Mouse (Mus musculus) MEL (cell line): ENCODE results near the gene Cnga3. TPM values are rescaled to one million over a fixed set of nuclear protein-coding genes. Genes with fewer than 3 reads are reported as not detected.

Experiments
- DNase-seq: peaks from one replicate; pipeline ENCODE4 v3.0.0; 2011; ENCODE audit warnings: low read depth, low spot score
- H3K27ac ChIP-seq: 2 replicates; pipeline ENCODE4 v1.5.1; 2012; ENCODE audit warnings: low read depth, mild to moderate bottlenecking, control low read depth, low read length, moderate library complexity; ENCODE audit not compliant: control insufficient read depth
- H3K27me3 ChIP-seq, 2 experiments: fragments of 150-350 bp in 1 of 2; sonication (generic) in 1 of 2; 2 replicates each; pipeline ENCODE4 v1.6.1; 2012; ENCODE audit warnings: low read length in 2 of 2, mild to moderate bottlenecking in 2 of 2, improper control_type of control experiment in 1 of 2, moderate library complexity in 1 of 2; ENCODE audit not compliant: insufficient read depth in 2 of 2, control insufficient read depth in 1 of 2
- H3K36me3 ChIP-seq, 2 experiments: 2 replicates each; pipeline ENCODE4 v1.6.1; 2012 to 2014; ENCODE audit warnings: low read length in 2 of 2, improper control_type of control experiment in 1 of 2, inconsistent platforms in 1 of 2, mild to moderate bottlenecking in 1 of 2; ENCODE audit not compliant: insufficient read depth in 2 of 2, control insufficient read depth in 1 of 2
- H3K4me1 ChIP-seq, 2 experiments: fragments of 150-350 bp in 1 of 2; sonication (generic) in 1 of 2; 2 replicates each; pipeline ENCODE4 v1.6.1; 2012; ENCODE audit warnings: low read length in 2 of 2, improper control_type of control experiment in 1 of 2, mild to moderate bottlenecking in 1 of 2; ENCODE audit not compliant: insufficient read depth in 2 of 2, control insufficient read depth in 1 of 2
- H3K4me3 ChIP-seq, 2 experiments: fragments of 150-350 bp in 1 of 2; sonication (generic) in 1 of 2; 2 replicates each; pipeline ENCODE4 v1.5.1; 2012; ENCODE audit warnings: low read depth in 2 of 2, low read length in 2 of 2, mild to moderate bottlenecking in 2 of 2, moderate library complexity in 2 of 2, control low read depth in 1 of 2, improper control_type of control experiment in 1 of 2; ENCODE audit not compliant: control insufficient read depth in 1 of 2, insufficient read depth in 1 of 2
- H3K79me2 ChIP-seq: 2 replicates; pipeline ENCODE4 v1.6.1; 2012; ENCODE audit warnings: mild to moderate bottlenecking, low read length, moderate library complexity; ENCODE audit not compliant: control insufficient read depth, poor library complexity, insufficient read depth
- H3K9ac ChIP-seq: 2 replicates; pipeline ENCODE4 v1.6.1; 2012; ENCODE audit warnings: low read depth, mild to moderate bottlenecking, control low read depth, low read length, moderate library complexity; ENCODE audit not compliant: control insufficient read depth, poor library complexity, severe bottlenecking
- H3K9me3 ChIP-seq: fragments of 150-350 bp; sonication (generic); replicated peaks from 2 replicates; pipeline ENCODE4 v1.6.1; 2012; ENCODE audit warnings: mild to moderate bottlenecking, low read length, improper control_type of control experiment, moderate library complexity; ENCODE audit not compliant: insufficient read depth
- CHD1 ChIP-seq: IDR thresholded peaks from 2 replicates; pipeline ENCODE4 v1.6.1; 2012; ENCODE audit warnings: low read depth, mild to moderate bottlenecking, inconsistent platforms, low read length, improper control_type of control experiment
- KAT2A ChIP-seq: conservative IDR thresholded peaks from 2 replicates; pipeline ENCODE4 v1.6.1; 2012; ENCODE audit warnings: low read depth, low read length, improper control_type of control experiment, inconsistent platforms
- MAX ChIP-seq: IDR thresholded peaks from 2 replicates; pipeline ENCODE4 v1.6.1; 2011; ENCODE audit warnings: low read length, improper control_type of control experiment
- MAZ ChIP-seq: IDR thresholded peaks from 2 replicates; pipeline ENCODE4 v1.6.1; 2012; ENCODE audit warnings: low read depth, mild to moderate bottlenecking, inconsistent platforms, low read length, improper control_type of control experiment
- MEF2A ChIP-seq: IDR thresholded peaks from 2 replicates; pipeline ENCODE4 v1.6.1; 2014; ENCODE audit warnings: low read depth, mild to moderate bottlenecking, inconsistent platforms, low read length, improper control_type of control experiment; ENCODE audit not compliant: poor library complexity, insufficient replicate concordance, severe bottlenecking; ENCODE audit errors: extremely low read depth
- MXI1 ChIP-seq: IDR thresholded peaks from 2 replicates; pipeline ENCODE4 v1.6.1; 2011; ENCODE audit warnings: mild to moderate bottlenecking, low read depth, low read length, improper control_type of control experiment
- POLR2A ChIP-seq, 2 experiments: IDR thresholded peaks; 2 replicates each; pipeline ENCODE4 v1.6.1; 2011 to 2012; ENCODE audit warnings: low read length in 2 of 2, mild to moderate bottlenecking in 2 of 2, control low read depth in 1 of 2, improper control_type of control experiment in 1 of 2, low read depth in 1 of 2, moderate library complexity in 1 of 2; ENCODE audit not compliant: control insufficient read depth in 1 of 2, insufficient read depth in 1 of 2, poor library complexity in 1 of 2
- POLR2AphosphoS2 ChIP-seq: IDR thresholded peaks from 2 replicates; pipeline ENCODE4 v1.6.1; 2011; ENCODE audit warnings: low read length, improper control_type of control experiment
- POLR2AphosphoS5 ChIP-seq: IDR thresholded peaks from 2 replicates; pipeline ENCODE4 v1.6.1; 2012; ENCODE audit warnings: low read depth, borderline replicate concordance, mild to moderate bottlenecking, inconsistent platforms, low read length, moderate library complexity, mixed read lengths
- RCOR1 ChIP-seq: IDR thresholded peaks from 2 replicates; pipeline ENCODE4 v1.6.1; 2012; ENCODE audit warnings: low read depth, mild to moderate bottlenecking, inconsistent platforms, low read length, improper control_type of control experiment
- SIN3A ChIP-seq: IDR thresholded peaks from 2 replicates; pipeline ENCODE4 v1.6.1; 2012; ENCODE audit warnings: low read length, improper control_type of control experiment, inconsistent platforms
- SMC3 ChIP-seq: IDR thresholded peaks from 2 replicates; pipeline ENCODE4 v1.6.1; 2011; ENCODE audit warnings: low read depth, low read length, improper control_type of control experiment
- TCF12 ChIP-seq: IDR thresholded peaks from 2 replicates; pipeline ENCODE4 v1.6.1; 2014; ENCODE audit warnings: low read depth, mild to moderate bottlenecking, inconsistent platforms, low read length, improper control_type of control experiment, moderate library complexity
- USF1 ChIP-seq: IDR thresholded peaks from 2 replicates; pipeline ENCODE4 v1.6.1; 2014; ENCODE audit warnings: low read depth, mild to moderate bottlenecking, inconsistent platforms, low read length, improper control_type of control experiment, moderate library complexity
- ZC3H11A ChIP-seq: IDR thresholded peaks from 2 replicates; pipeline ENCODE4 v1.6.1; 2012; ENCODE audit warnings: low read depth, mild to moderate bottlenecking, inconsistent platforms, low read length, improper control_type of control experiment
- ZKSCAN1 ChIP-seq: IDR thresholded peaks from 2 replicates; pipeline ENCODE4 v1.6.1; 2012; ENCODE audit warnings: low read depth, mild to moderate bottlenecking, inconsistent platforms, low read length, improper control_type of control experiment, moderate library complexity
- ZMIZ1 ChIP-seq: IDR thresholded peaks from 2 replicates; pipeline ENCODE4 v1.6.1; 2012; ENCODE audit warnings: low read depth, mild to moderate bottlenecking, inconsistent platforms, low read length, improper control_type of control experiment, moderate library complexity
- ZNF384 ChIP-seq: IDR thresholded peaks from 2 replicates; pipeline ENCODE4 v1.6.1; 2012; ENCODE audit warnings: low read depth, mild to moderate bottlenecking, inconsistent platforms, low read length, improper control_type of control experiment
- polyA plus RNA-seq, 2 experiments: library from polyadenylated mRNA; stranded (reverse) in 1 of 2; unstranded in 1 of 2; fragments of >175 nt in 1 of 2; fragments of >200 nt in 1 of 2; gene quantifications; 2 replicates each; pipeline versions ENCODE4 v1.2.1 to v1.2.4; 2012; ENCODE audit warnings: low replicate concordance in 2 of 2, low read depth in 1 of 2; ENCODE audit not compliant: insufficient read length in 2 of 2, insufficient read depth in 1 of 2, missing spikeins in 1 of 2
- total RNA-seq: library from RNA; depleted of rRNA; stranded (reverse); fragments of 300-350 nt; gene quantifications from 2 replicates; pipeline ENCODE4 v1.2.3, GENCODE M21; 2012

Gene Cnga3
- total and polyA plus RNA-seq, 3 experiments: 0.04 TPM; not detected in 2

GRCm38 (mm10) chr1:37288941-37289340, 74.7 kb downstream of the Cnga3 start:
- peaks cover 0 to 2% of the 10 kb centered on the region in 2 experiments; a peak in 1 of 4 replicates for H3K27me3 ChIP-seq
- H3K36me3 ChIP-seq: no peaks in the 10 kb centered on the region
- no peak overlapping the region for H3K27ac ChIP-seq
- H3K4me1 ChIP-seq: no peaks in the 10 kb centered on the region
- TF ChIP-seq ZMIZ1 (no peak), USF1 (no peak), SMC3 (no peak), MXI1 (no peak), MAX (no peak), MAZ (no peak), POLR2A (IDR thresholded peaks at IDR 0.05; ENCODE audit: control insufficient read depth in 1 of 2, insufficient read depth in 1 of 2, low read depth in 1 of 2, low read length in 2 of 2, poor library complexity in 1 of 2) (no peak), MEF2A (no peak), RCOR1 (no peak), CHD1 (no peak), TCF12 (no peak)
- H3K9me3 ChIP-seq: no peaks in the 10 kb centered on the region
- no peaks in the 10 kb centered on the region for H3K79me2 ChIP-seq
- DNase-seq: no peak
- H3K4me3 ChIP-seq: no peak overlapping the region
- no peak overlapping the region for H3K9ac ChIP-seq

- TF ChIP-seq POLR2AphosphoS5 (no peak), ZNF384 (no peak), SIN3A (no peak), MAZ (no peak), POLR2AphosphoS2 (no peak), ZMIZ1 (no peak)
- no peaks in the 10 kb centered on the region; the same call in 1 of the 2 replicates for H3K79me2 ChIP-seq
Observed at GRCm38 (mm10) chr1:37296414-37296813, 82.2 kb downstream of the Cnga3 start.

GRCm38 (mm10) chr1:37298904-37299303, 84.7 kb downstream of the Cnga3 start:
- Histone ChIP-seq H3K27ac (no peak overlapping the region), H3K4me3 (peak overlapping the region in 1 of 2 experiments; percentile 98; a peak in 1 of 4 replicates), H3K4me1 (peaks cover 0 to 6% of the 10 kb centered on the region in 2 experiments; a peak in 1 of 4 replicates)

More at GRCm38 (mm10) chr1:37296414-37296813, 82.2 kb downstream of the Cnga3 start:
- Histone ChIP-seq H3K36me3 (peaks cover 0 to 6% of the 10 kb centered on the region in 2 experiments; a peak in 2 of 4 replicates), H3K4me1 (peaks cover 0 to 4% of the 10 kb centered on the region in 2 experiments; a peak in 1 of 4 replicates), H3K27ac (no peak overlapping the region), H3K9me3 (no peaks in the 10 kb centered on the region), H3K4me3 (no peak overlapping the region), H3K27me3 (no peaks in the 10 kb centered on the region), H3K9ac (no peak overlapping the region)
- DNase-seq: no peak

More at GRCm38 (mm10) chr1:37298904-37299303, 84.7 kb downstream of the Cnga3 start:
- no peak for DNase-seq
- TF ChIP-seq ZKSCAN1 (no peak), KAT2A (no peak), ZNF384 (no peak), ZC3H11A (no peak)
- Histone ChIP-seq H3K9ac (no peak overlapping the region), H3K36me3 (peaks cover 0 to 13% of the 10 kb centered on the region in 2 experiments; a peak in 2 of 4 replicates), H3K9me3 (no peaks in the 10 kb centered on the region), H3K27me3 (no peaks in the 10 kb centered on the region), H3K79me2 (no peaks in the 10 kb centered on the region; the same call in 1 of the 2 replicates)
